Mouse (Mus musculus) midbrain, postnatal 0 days (tissue): ENCODE results near the gene Rundc3a. TPM values are rescaled to one million over a fixed set of nuclear protein-coding genes. Genes with fewer than 3 reads are reported as not detected.

Source experiments
- ATAC-seq: fragments of 200-750 bp; cut with Nextera tagmentation; 2 replicates; pipeline ENCODE4 v1.8.0; 2017; ENCODE audit warnings: moderate number of reproducible peaks, mild to moderate bottlenecking, moderate TSS enrichment, moderate library complexity; ENCODE audit not compliant: low FRiP score
- DNase-seq: peaks from one replicate; pipeline ENCODE4 v3.0.0-alpha.2; 2015; ENCODE audit warnings: low spot score
- H3K27ac ChIP-seq: fragments of 300-500 bp; sonication (generic); 2 replicates; pipeline ENCODE4 v1.5.1; 2014; ENCODE audit warnings: low read depth, mild to moderate bottlenecking, low read length, mixed read lengths
- H3K27me3 ChIP-seq: fragments of 300-500 bp; sonication (generic); 2 replicates; pipeline ENCODE4 v1.6.1; 2014; ENCODE audit warnings: low read length, control low read depth, mixed read lengths; ENCODE audit not compliant: insufficient read depth
- H3K36me3 ChIP-seq: fragments of 300-500 bp; sonication (generic); 2 replicates; pipeline ENCODE4 v1.6.1; 2014; ENCODE audit warnings: low read length, control low read depth, mixed read lengths; ENCODE audit not compliant: insufficient read depth
- H3K4me1 ChIP-seq: fragments of 300-500 bp; sonication (generic); 2 replicates; pipeline ENCODE4 v1.6.1; 2014; ENCODE audit warnings: mild to moderate bottlenecking, control low read depth, antibody characterized with exemption, low read length, mixed read lengths; ENCODE audit not compliant: insufficient read depth
- H3K4me2 ChIP-seq: fragments of 300-500 bp; sonication (generic); 2 replicates; pipeline ENCODE4 v1.6.1; 2014; ENCODE audit warnings: low read depth, mild to moderate bottlenecking, low read length, mixed read lengths; ENCODE audit not compliant: poor library complexity, severe bottlenecking
- H3K4me3 ChIP-seq: fragments of 300-500 bp; sonication (generic); 2 replicates; pipeline ENCODE4 v1.5.1; 2014; ENCODE audit warnings: low read depth, mild to moderate bottlenecking, low read length, moderate library complexity
- H3K9ac ChIP-seq: fragments of 300-500 bp; sonication (generic); replicated peaks from 2 replicates; pipeline ENCODE4 v1.6.1; 2014; ENCODE audit warnings: mild to moderate bottlenecking, low read length, moderate library complexity, mixed read lengths; ENCODE audit not compliant: poor library complexity, severe bottlenecking
- H3K9me3 ChIP-seq: fragments of 300-500 bp; sonication (generic); 2 replicates; pipeline ENCODE4 v1.6.1; 2016; ENCODE audit warnings: low read length, control low read depth
- CTCF ChIP-seq: IDR thresholded peaks from 2 replicates; pipeline ENCODE4 v1.5.1; 2016; ENCODE audit warnings: antibody characterized with exemption, mild to moderate bottlenecking
- WGBS: fragments of 180-500 bp; shearing (Covaris S2); extraction: QIAGEN DNeasy Blood & Tissue Kit; methylation state at CpG from one replicate; pipeline ENCODE4 v1.1.7; 2014; 5-methylcytosine and 5-hydroxymethylcytosine counted together
- polyA plus RNA-seq: library from polyadenylated mRNA; unstranded; fragments of >200 nt; fragmentation: Nextera tagmentation; extraction: Ambion mirVana; gene quantifications from 2 replicates; pipeline ENCODE4 v1.2.1, GENCODE M21; 2015
- total RNA-seq: library from RNA; depleted of rRNA; stranded (reverse); fragments of >200 nt; gene quantifications from 2 replicates; pipeline ENCODE4 v1.2.3, GENCODE M21; 2014

The Rundc3a gene
- total and polyA plus RNA-seq, 2 experiments from 2014 or later = 133 to 397 TPM

GRCm38 (mm10) chr11:102413059-102413458 is 19.9 kb downstream of the Rundc3a start:
- TF ChIP-seq CTCF = no peak
- H3K36me3 ChIP-seq = no peaks in the 10 kb centered on the region
- no peak overlapping the region for H3K4me2 ChIP-seq
- no peak overlapping the region for H3K27ac ChIP-seq
- H3K4me1 ChIP-seq = no peaks in the 10 kb centered on the region
- H3K9ac ChIP-seq = no peak overlapping the region
- H3K27me3 ChIP-seq = no peaks in the 10 kb centered on the region
- no peak for DNase-seq
- WGBS = 69% methylated on average over 8 of the region's 8 CpGs
- H3K9me3 ChIP-seq = no peaks in the 10 kb centered on the region
- no peak for ATAC-seq
- no peak overlapping the region for H3K4me3 ChIP-seq

- H3K4me1 ChIP-seq = no peaks in the 10 kb centered on the region
- 75% methylated on average over 10 of the region's 10 CpGs for WGBS
- no peaks in the 10 kb centered on the region for H3K36me3 ChIP-seq
- no peak for TF ChIP-seq CTCF
- no peak overlapping the region for H3K4me3 ChIP-seq
- H3K9me3 ChIP-seq = no peaks in the 10 kb centered on the region
- H3K4me2 ChIP-seq = no peak overlapping the region
- H3K9ac ChIP-seq = no peak overlapping the region
- no peak for ATAC-seq
- no peak for DNase-seq
- no peaks in the 10 kb centered on the region for H3K27me3 ChIP-seq
- no peak overlapping the region for H3K27ac ChIP-seq
Observed at GRCm38 (mm10) chr11:102415034-102415802, 22.0 kb downstream of the Rundc3a start.

- Histone ChIP-seq H3K4me3 (no peak overlapping the region), H3K27ac (no peak overlapping the region), H3K4me2 (no peak overlapping the region), H3K4me1 (no peaks in the 10 kb centered on the region), H3K9ac (no peak overlapping the region), H3K27me3 (no peaks in the 10 kb centered on the region), H3K9me3 (no peaks in the 10 kb centered on the region), H3K36me3 (no peaks in the 10 kb centered on the region)
- no peak for TF ChIP-seq CTCF
- no peak for ATAC-seq
- WGBS = 83% methylated on average over 1 of the region's 1 CpGs
- no peak for DNase-seq
Observed at GRCm38 (mm10) chr11:102417160-102417559, 24.0 kb downstream of the Rundc3a start.

GRCm38 (mm10) chr11:102418887-102419286 is 25.7 kb downstream of the Rundc3a start:
- Histone ChIP-seq H3K4me3 (no peak overlapping the region), H3K4me2 (no peak overlapping the region), H3K27me3 (no peaks in the 10 kb centered on the region), H3K9ac (no peak overlapping the region), H3K27ac (no peak overlapping the region), H3K36me3 (no peaks in the 10 kb centered on the region), H3K4me1 (no peaks in the 10 kb centered on the region), H3K9me3 (no peaks in the 10 kb centered on the region)
- ATAC-seq = no peak
- no peak for TF ChIP-seq CTCF
- DNase-seq = no peak

GRCm38 (mm10) chr11:102421559-102421958 is 28.4 kb downstream of the Rundc3a start:
- no peak for DNase-seq
- no peaks in the 10 kb centered on the region for H3K4me1 ChIP-seq
- H3K27me3 ChIP-seq = no peaks in the 10 kb centered on the region
- H3K4me3 ChIP-seq = no peak overlapping the region
- H3K9ac ChIP-seq = no peak overlapping the region
- TF ChIP-seq CTCF = no peak
- ATAC-seq = no peak
- no peaks in the 10 kb centered on the region for H3K36me3 ChIP-seq
- no peak overlapping the region for H3K27ac ChIP-seq
- 58% methylated on average over 8 of the region's 8 CpGs for WGBS
- H3K9me3 ChIP-seq = no peaks in the 10 kb centered on the region
- no peak overlapping the region for H3K4me2 ChIP-seq

GRCm38 (mm10) chr11:102424666-102425065 is 31.5 kb downstream of the Rundc3a start:
- DNase-seq = no peak
- Histone ChIP-seq H3K4me1 (peaks cover 2% of the 10 kb centered on the region; the same call in 1 of the 2 replicates), H3K9me3 (no peaks in the 10 kb centered on the region)

More at GRCm38 (mm10) chr11:102424666-102425065, 31.5 kb downstream of the Rundc3a start:
- Histone ChIP-seq H3K27me3 (no peaks in the 10 kb centered on the region), H3K4me3 (no peak overlapping the region), H3K4me2 (no peak overlapping the region), H3K27ac (no peak overlapping the region), H3K9ac (no peak overlapping the region), H3K36me3 (no peaks in the 10 kb centered on the region)
- ATAC-seq = no peak
- WGBS = 79% methylated on average over 6 of the region's 6 CpGs
- no peak for TF ChIP-seq CTCF
